Mouse (Mus musculus) 3T3-L1 (cell line): Measurements from ENCODE around the gene Col23a1.

Experiments
- DNase-seq: peaks from one replicate; pipeline ENCODE4 v3.0.0-alpha.2; 2015; ENCODE audit warnings: low read depth, low spot score

Col23a1 gene

DNA sequence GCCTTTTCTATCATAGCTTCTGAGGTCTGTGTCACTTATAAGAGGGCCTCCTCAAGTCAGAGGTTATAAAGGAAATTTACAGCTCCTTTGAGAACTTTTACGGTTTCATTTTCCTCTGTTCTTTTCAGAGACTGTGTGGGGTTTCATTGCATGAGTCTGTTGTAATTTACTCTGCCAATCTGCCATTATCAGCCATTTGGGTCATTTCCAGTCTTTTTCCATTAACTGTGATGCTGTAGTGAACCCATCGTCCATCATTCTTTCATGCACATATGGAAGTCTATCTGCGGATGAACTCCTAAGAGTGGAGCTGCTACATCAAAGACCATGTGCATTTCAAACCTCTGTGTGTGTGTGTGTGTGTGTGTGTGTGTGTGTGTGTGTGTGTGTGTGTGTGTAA, 192.5 kb downstream of the Col23a1 start:
- peak; percentile 20 for DNase-seq

DNA sequence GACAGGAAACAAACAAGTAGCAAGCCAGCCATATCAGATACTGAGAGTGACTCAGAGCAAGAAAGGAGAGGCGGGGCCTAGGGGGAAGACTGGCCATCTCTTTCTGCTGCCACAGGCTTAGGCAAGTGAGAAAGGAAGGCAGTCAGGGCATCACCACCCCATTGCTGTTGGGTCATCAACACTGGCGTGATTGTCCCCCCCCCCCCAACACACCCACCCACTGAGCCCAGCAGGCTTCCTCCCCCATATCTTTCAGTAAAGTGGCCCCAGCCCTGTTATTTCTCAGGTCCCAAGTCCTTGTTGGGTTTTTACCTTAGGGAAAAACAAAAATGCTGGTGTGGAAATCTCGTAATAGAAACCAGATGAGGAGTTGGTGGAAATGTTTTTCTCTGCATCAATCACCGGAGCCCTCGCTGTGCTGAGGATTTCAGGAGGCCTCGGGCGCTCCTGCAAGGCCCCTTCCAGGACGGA, 195.4 kb downstream of the Col23a1 start:
- DNase-seq: peak; percentile 90

DNA sequence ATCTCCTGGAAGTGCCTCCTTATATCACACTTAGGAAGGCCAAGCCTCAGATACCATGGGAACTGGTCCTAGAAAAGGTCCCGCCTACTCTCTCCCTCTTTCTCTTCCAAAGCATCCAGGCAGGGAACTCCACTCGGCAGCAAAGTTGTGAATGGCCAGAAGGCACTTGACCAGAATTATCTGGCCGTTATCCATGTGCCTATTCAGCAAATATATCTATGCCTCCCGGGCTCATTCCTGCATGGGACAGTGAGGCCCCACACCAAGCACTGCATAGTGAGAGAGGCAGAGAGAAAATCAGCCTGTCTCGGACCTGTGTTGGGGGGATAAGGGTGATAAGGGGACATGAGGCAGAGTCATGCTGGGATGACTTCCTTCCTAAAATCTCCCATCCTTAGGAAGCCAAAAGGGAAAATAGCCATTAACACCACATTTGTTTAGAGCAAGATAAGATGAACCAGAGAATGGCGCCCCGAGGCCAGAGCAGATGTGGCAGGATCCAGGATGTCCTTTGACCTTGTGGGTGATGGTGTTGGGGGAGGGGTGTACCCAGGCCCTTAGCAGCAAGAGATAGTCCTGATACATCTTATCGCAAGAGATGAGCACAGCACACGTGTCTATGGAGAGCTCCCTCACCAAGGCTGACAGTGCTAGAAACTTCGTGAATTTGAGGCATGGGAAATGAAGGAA, 196.2 kb downstream of the Col23a1 start:
- peak; percentile 73 for DNase-seq

DNA sequence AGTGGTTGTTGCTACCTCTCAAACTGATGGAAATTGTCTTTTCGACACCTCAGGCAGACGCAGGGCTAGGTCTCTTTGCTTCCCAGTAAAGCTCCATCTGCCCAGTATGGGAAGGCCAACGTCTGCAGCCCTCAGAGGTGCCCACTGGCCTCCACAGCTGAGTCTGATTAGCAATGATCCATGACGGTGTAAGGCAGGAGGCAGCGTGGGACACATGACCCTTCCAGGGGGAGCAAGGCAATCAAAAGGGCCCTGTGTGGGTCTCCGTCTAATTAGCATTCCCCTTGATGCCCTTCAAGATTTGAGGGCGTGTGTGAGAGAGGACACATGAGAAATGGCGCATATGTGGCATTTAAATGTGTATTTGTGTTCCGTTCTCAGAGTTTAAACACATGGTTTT, 199.1 kb downstream of the Col23a1 start:
- DNase-seq: no peak

DNA sequence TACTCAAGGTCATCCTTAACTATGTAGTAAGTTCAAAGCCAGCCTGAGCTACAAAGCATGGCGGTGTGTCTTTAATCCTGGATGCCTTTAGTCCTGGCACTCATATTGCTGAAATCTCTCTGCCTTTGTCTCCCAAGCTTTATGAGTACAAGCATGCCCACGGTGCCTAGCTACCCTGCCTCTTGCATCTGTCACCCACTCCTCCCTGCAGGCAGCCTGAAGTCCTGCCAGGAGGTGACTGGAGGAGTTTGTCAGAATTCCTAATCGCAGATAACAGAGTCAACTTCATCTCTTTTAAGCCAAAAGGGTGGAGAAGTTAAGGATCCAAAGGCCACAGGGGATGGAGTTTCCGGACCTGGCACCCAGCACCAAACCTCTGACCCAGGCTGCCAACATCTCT, 203.7 kb downstream of the Col23a1 start:
- DNase-seq: no peak

DNA sequence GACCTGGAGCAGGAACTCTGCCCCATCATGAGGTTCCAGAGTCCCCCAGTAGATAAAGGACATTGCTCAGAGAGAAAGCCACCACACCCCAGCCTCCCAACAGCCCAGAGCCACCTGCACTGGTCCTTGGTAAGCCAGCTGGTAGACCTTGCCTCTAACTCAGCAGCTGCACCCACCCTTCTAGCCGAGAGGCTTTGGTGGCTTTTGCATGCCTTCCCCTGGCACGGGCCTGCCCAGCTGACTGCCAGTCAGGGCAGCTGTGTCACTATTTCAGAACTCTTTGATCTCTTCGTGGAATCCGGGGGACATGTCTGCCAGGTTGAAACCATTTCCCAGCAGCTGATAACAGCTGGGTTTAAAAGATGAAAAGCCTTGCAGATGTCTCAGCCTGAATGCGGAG, 204.5 kb downstream of the Col23a1 start:
- no peak for DNase-seq

DNA sequence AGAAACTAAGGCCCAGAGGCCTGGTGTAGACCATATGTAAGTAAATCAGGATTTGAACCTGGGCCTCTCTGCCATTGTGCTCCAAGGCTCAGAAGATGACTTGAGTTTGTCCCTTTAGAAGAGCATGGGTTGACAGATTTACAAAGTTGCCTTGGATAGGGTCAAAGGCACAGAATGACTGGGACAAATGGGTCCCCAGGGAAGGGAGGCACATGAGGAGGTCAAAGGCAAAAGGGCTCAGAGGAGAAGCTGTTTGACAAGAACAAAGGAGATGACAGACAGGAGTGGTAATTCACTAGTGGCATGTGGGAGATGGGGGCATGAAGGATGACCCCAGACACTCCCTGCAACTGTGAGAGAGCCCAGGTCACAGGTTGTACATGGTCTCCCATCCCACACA, 210.1 kb downstream of the Col23a1 start:
- DNase-seq: no peak

DNA sequence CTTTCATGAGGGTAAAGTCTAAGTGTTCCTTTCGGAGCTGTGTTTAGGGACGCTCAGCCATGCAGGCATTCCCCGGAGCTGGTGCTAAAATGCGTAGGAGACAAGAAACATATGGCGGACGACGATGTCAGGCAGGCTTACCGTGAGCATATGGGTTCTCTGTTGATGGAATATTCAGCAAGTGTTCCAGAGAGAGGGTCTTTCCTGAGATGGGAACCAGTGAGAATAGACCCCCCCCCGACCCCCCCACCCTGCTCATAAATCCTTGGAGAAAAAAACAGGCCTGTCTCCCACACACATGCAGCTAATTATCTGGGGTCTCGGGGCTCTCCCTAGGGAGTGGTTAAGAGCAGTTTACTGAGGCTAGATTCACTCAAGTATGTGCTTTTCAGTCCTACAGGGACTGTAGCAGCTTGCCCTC, 212.7 kb downstream of the Col23a1 start:
- DNase-seq: no peak

DNA sequence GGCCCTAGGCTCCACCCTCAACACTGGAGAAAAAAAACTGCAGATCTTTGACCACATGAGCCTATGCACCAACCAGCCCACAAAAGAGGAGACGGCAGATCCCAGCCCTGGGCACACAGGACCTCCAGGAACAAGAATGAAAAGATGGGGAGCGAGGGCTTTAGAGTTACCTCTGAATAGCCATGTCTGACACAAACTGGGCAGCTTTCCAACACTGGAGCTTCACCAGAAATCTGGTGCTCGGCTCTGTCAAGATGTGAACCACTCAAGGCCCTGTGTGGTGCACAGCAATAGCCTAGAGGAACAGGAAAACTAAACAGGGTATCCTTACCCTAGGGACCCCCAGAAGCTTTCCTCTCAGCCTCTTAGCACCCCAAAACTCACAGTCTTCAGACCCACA, 215.2 kb downstream of the Col23a1 start:
- peak; percentile 24 for DNase-seq

DNA sequence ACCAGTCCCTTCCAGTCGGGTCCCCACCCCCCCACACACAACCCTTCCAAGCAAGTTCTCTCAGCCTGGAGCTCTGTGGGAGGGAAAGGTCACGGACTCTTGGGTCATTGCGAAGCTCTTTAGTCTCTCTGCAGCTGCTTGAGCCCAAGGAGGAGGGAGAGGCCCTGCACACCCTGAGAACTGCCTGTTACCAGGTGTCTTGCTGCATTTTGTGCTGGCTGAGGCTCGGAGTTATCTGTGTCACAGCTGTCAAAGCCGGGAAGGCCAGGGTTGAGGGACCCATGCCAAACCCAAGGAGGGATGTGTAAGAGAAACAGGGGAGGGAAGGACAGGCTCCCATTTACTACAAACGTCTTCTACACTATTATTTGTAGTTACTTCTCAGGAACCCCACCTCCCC, 218.3 kb downstream of the Col23a1 start:
- DNase-seq: no peak

DNA sequence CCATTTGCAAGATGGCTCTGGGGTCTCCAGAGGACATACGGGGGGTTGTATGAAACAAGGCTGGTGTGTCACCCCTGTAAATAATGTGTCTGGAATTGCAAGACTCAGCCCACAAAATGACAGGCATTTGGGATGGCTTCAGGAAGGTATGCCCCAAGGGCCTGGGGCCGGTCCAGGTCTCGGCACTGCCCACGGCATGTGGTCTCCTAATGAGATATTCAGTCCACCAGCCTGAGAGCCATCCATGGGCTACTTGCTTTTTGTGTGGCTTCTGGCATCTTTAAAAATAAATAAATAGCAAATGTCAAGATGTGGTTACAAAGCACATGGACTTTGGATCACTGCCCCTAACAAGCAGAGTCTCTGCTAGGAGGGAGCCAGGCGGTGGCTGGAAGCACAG, 219.5 kb downstream of the Col23a1 start:
- peak; percentile 77 for DNase-seq

DNA sequence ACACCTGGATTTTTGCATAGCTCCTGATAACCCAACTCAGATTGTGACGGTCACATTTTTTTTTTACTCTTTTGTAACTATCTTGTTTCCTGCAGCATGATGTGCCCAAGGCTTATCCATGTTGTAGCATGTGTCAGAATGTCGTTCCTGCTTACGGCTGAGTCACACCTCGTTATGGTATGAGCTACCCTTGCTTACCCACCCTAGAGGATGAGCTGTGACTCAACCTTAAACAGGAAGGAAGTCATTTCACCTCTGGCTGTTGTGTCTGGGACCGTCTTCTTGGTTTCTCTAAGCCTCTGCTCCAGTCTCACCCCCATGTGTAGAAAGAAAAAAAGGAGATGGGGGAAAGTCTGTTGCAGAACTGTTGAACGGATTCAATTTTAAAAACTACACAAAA, 223.3 kb downstream of the Col23a1 start:
- no peak for DNase-seq

DNA sequence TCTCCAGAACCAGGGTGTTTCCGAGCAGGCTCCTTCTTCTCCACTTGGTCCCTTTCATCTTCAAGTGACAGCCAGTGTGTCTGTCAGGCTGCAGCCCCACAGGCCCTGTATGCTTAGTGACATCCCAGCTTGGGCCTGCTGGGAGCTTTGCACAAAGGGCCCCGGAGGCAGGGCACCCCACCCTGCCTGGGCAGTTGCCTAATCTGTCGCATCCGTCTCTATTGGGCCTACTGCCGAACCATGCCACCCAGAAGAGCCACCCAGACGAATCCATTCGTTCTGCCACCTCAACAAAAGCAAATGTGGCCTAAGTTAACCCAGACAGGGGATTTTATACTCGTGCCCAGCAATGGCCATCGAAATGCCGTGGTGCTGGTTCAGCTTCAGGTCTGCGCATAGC, 225.6 kb downstream of the Col23a1 start:
- no peak for DNase-seq

DNA sequence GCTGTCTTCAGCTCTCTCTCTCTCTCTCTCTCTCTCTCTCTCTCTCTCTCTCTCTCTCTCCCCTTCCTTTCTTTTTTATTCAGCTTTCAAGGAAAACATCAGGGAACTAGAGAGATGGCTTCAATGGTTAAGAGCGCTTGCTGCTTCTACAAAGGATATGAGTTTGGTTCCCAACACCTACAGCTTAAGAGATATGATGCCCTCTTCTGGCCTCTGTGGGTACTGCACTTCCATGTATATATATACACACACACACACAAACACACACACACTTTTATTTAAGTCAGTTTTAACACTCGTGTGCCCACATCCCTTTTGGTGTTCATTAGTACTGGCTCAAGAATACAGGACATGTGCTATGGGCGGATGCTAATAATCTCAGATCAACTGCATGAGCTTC, 228.4 kb downstream of the Col23a1 start:
- DNase-seq: no peak

DNA sequence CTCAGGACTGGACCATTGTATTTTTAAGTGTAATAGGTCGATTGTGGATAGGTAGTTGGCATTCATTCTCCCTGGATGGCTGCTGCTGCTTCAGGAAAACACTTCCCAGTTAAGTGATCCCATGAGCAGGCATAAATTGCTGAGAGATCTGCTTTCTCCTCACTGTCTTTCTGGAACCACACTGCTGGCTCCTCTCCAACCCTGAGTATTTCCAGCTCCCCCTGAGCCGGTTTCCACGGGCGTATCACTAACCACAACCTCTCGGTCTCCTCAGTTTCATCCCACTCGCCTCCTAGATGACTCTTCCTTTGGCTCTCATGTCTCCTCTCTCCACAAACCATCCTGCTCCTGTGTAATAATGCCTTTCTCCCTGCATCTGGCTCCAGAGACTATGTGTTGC, 228.9 kb downstream of the Col23a1 start:
- DNase-seq: no peak

DNA sequence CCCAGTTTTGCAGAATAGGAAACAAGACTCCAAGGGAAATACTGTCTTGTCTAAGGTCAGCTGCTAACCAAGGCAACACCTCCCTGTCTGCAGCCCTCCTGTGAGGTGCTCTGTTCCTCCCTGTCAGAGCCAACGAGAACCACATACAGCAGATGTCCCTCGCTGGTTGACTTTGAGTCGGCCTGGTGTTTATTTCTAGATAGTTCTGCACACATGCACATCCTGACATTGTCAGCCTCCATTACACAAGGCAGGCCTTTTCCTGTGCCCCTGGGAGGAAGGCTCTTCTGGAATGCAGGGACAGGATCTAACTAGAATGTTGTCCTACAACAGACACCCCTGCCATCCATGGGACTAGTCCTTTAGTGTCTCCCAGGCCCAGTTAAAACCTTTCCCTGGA, 231.7 kb downstream of the Col23a1 start:
- DNase-seq: no peak

DNA sequence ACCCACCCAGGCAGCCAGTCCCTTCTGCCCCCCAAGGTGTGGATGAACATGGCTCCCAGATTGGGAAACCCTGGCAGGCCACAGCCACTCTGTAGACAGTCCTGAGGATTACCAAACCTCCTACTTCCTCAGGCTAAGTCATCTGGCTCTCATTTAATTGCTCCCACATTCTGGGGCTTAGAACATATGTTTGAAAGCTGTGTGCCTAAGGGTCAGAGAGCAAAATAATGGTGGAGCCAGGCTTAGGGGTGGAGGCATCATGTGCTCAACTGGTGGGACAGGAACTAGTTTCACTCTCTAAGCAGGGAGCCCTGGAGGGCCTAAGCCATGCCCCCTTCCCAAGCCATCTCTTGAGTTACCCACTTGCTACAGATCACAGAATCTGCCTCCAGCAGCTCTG, 233.5 kb downstream of the Col23a1 start:
- DNase-seq: no peak

DNA sequence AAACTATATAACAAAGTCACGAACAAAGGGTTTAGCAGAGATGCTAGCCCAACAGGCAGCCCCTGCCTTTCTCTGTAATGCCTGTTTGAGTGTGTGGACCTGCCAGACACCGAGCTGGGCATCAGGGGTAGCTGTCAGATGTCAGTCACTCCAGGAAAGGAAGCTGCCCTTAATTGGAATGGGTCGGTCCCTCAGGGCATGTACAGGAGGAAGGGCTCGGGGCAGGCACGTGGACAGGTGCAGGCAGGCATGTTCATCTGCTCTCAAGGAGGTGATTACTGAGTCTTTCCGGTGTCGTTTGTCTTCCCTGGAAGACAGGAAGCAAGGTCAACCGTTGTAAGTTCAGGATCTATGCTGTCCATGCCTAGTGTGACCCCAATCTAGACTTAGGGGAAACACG, 233.9 kb downstream of the Col23a1 start:
- no peak for DNase-seq

DNA sequence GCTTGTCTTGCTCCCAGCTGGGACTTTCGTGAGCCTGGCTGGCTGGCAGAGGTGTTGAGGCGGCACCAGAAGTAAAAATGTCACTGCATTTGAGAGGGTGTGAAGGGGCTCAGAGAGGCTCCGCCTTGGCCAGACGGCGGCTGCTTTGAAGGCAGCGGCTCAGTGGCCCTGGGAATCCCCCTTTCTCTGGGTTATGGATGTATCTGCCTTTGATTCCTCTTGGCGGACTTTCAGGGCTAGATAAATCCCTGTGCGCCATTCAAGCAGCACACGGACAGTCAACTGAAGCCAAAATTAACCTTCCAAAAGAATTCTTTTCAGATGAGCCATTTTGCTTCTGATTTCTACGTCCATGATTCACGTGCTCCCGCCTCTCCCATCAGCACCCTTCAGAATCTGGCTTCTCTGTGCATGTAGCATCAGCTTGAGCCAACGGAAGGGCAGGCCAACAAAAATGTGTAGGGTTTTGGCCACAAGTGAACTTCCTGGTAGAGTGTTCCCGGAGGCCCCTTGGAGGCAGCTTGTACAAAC, 237.0 kb downstream of the Col23a1 start:
- DNase-seq: peak; percentile 38

DNA sequence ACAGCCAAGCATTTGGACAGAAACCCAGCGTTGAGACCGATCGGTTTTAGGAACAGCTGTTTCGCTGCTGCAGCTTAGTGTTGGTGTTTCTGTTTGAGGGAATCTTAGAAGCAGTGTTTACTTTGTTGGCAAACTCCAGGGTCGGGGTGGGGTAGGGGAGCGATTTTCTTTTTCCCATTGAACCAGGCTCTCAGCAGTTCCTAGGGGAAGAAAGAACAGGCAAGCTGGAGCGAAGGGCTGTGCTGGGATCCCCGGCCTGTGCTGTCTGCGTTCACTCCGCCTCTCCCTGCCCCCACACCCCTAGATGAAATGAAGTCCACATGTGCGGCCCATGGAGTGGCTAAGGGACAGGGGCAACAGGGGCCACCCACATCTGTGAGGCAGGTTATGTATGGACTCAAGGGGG, 243.4 kb downstream of the Col23a1 start:
- DNase-seq: no peak

DNA sequence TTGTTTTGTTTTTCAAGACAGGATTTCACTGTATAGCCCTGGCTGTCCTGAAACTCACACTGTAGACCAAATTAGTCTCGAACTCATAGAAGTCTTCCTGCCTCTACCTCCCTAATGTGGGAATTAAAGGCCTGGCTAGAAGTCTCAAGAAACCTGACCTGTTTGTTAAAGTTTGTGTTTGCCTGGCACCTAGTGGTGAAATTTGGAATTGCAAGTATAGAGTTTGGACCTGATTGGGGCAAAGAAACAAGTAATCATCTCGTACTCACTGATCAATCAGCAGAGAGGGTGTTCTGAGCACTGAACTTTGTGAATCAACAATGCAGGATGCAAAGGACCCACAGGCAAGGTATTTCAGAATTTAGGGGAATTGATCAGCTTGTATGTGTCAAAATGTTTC, 244.6 kb downstream of the Col23a1 start:
- DNase-seq: peak; percentile 81

DNA sequence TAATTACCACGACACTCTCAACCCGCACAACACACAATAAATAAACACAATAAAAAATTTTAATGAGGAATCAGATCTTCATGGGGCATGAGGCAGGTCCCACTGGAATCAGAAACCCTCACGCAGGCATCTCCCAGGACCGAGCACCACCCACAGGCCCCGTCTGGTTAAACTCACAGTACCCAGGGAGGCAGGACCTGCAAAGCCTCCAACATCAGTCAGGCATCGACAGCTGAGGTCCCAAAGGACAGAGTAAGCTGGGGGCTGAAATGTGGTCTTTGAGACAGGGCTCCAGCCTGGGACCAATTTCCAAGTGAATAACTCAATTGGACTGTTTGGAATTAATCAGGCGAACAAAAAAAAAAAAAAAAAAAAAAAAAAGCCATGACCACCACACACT, 248.7 kb downstream of the Col23a1 start:
- no peak for DNase-seq

DNA sequence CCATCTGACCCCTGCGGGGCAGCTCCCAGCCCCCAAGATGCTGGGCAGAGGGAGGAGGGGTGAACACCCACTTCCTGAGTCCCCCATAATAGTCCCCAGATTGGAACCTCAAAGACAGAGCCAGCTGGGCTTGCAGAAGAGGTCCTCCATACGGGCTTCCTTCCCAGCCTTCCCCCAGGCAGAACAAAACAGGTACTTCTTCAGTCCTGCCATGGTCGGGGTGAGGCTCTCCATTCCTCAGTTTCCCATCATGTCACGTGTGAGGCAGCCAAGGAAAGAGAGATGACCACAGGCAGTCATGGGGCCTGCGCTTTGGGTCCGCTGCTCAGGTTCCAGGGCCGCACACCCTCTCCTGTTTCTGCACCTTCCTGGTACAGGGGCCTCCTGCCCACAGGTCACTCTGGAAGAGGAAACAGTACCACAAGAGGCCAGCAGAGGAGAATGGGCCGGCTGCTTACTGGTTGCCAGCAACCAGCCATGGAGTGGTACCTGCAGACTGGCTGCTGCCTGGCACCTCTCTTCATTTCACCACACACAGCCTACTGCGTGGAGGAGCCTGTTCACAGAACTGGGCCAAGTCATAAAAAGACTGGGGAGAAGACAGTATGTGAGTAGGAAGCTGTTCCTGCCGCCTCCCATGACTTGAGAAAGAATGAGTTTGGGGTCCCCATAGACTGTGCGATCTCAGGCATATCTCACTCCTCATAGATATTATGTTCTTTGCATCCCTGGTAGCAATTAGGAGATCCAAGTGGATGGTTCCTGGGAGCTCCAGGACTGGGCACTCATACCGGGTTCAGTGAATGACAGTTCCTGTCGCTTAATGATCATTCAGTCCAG, 249.4 kb downstream of the Col23a1 start:
- no peak for DNase-seq
